Mouse (Mus musculus) heart, adult 9 months (tissue): ENCODE data around the gene AL731706.1.
A peak's percentile ranks its signal among the peaks of the same experiment; 100 is the strongest.
"Not testable (repeated sequence)": the region's sequence is repeated elsewhere in the genome, so short reads cannot be mapped to it uniquely, and the experiment has no call there.

Experiments
- DNase-seq, 2 experiments: peaks; one replicate each; pipeline ENCODE4 v3.0.0; 2022; ENCODE audit warnings: low spot score in 2 of 2

The AL731706.1 gene

DNA sequence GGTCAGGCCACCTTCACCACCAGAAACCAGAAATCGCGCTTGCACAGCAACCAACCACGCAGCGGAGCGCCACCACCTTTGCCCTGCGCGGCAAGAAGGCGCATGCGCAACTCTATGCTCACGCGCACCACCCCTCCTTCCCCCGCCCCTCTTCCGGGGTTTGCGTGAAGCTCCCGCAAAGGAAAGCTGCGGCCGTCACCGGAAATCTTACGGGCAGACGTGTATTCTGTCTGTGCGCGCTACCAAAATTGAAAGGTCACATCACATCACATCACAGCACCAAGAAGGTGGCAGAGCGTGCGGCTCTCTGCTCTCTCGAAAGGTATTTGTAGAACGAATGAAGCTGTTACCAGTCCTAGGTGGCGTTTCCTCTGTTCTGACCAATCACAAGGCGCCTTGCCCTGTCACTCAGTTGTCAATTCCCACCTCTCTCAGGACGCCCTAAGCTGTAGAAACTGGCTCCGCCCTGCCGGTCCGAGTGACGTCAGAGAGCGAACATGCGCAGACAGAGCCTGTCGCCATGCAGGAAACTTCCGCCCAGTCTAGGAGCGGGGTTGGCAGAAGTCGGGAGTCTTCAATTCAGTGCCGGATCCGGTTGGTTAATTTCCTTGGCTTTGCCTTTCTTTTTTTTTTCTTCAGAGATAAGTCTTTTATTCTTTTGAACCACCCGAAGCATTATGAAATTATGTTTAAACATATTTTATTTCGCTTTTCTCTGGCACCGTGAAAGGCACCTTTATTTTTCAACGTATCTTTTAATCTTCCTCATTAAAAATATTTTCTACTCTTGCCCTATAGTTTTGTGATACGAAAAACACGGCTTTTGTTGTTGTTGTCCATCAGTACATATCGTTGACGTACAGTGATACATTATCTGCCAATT lies at the start of gene AL731706.1, which contains the start of the genes Slx4ip and Mkks:
Gene AL731706.1, minus strand, starts transcription at position 322 of the 883 bp plus-strand sequence.
Gene Slx4ip, plus strand, starts transcription at position 151 of the 883 bp plus-strand sequence.
Gene Mkks, minus strand, starts transcription at position 322 of the 883 bp plus-strand sequence.
- DNase-seq: peak; percentile 100

DNA sequence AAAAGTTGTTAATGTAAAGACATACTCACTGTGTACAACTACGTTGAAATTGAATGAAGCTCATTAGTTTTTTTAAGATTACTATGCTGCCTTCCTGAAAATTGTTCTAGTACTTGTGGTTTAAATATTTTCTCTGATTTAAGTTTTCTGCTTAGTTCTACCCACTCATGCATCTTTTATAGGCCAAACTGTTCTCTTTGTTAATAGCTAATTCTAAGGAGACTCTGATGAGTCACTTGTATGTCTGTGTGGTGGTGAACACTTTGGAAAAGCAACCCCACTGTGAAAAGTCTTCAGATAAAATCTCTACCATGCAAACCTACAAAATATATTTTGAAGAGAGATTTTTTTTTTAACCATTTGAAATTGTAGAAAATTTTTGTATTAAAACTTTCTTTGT lies 47.1 kb upstream of the AL731706.1 start:
- no peak for DNase-seq

DNA sequence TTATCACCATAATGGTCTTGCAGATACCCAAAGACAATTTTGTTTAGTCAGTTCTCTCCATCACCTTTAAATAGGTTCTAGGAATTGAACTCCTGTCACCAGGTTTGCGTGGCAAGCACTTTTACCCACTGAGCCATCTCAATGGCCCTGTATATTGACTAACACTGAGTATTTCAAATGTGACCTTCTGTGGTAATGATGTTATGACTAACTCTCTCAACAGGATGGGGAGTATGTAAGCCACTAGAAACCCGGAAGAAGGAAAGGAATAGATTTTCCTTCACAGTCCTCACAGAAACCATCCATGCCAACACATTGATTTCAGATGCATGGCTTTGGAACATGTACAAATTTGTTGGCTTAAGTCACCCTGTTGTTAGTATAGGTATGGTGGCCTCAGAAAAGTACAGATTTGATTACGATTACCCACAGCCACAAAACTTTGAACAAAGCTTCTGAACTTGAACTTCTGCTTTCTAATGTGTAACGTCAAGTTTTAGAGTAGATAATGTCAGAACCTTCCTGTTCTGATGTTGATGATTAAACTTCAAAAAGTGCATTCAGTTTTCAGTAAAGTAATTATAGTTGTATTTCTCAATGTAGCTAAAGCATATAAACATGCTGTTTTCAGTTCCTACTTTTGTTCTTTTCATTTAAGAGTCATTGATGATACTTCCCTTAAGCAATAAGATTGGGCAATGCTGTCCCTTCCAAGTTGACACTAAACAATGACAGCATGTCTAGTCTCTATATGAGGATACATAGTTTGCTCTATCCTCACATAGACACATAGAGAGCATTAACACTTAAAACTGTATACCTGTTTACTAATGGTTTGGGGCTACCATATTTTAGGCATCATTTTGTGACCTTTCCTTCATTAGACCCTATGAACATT lies 45.5 kb upstream of the AL731706.1 start:
- DNase-seq: peak in 1 of 2 experiments; percentile 12

DNA sequence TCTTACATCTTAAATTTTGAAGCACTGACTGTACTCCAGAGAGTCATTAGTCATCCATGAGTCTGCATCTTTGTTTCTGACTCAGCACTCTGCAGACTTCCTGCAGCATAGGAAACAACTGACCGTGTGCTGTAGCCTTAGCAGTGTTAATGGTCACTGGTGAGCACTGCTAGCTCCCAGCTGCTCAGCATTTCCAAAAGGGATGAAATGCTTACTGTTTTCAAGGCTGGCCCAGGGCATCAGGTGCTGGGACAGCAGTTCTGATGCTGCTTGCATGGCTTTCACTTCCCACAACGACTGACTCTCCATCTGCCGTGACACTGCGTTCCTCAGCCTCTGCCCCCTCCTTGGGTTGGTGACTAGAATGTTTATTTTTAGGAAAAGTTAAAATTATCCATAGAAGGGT lies 29.8 kb upstream of the AL731706.1 start:
- peak; percentile 16 to 21 for DNase-seq

- DNase-seq: no peak
Measured at GRCm38 (mm10) chr2:136920257-136920993, 29.2 kb upstream of the AL731706.1 start.

- no peak for DNase-seq
Measured at GRCm38 (mm10) chr2:136919433-136919832, 28.2 kb upstream of the AL731706.1 start.

DNA sequence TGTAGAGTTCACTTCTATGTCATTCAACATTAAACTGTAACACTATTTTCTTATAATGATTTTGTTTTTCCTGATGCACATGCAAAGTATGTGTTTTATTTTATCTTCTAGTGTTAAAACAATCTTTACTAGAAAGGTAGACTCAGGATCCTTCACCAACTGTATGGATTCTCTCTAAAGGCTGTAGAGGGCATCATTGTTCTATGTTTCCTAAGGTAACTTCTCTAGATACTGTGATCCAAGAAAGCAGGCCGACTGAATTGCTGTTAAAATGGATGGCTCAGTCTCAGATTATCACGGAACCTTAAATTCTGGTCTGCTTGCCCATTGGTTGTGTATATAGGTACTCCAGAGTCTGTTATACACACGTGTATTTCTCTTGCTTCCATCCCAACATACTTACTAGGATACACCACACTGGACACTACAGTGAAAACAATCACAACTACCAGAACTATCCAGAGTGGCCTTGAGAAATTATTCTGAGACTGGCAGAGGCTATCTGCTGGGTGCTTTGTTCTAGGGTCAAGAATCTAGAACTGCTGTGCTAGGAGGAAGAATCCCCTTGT lies 23.2 kb upstream of the AL731706.1 start:
- no peak for DNase-seq

GRCm38 (mm10) chr2:136913021-136913420 lies 21.8 kb upstream of the AL731706.1 start:
- DNase-seq: no peak

GRCm38 (mm10) chr2:136911958-136912411 lies 20.8 kb upstream of the AL731706.1 start:
- DNase-seq: peak; percentile 22 to 49

- DNase-seq: no peak
Measured at GRCm38 (mm10) chr2:136909298-136909697, 18.1 kb upstream of the AL731706.1 start.

GRCm38 (mm10) chr2:136908596-136908995 lies 17.4 kb upstream of the AL731706.1 start:
- DNase-seq: no peak

GRCm38 (mm10) chr2:136896131-136896530 lies 4.9 kb upstream of the AL731706.1 start:
- DNase-seq: no peak

- DNase-seq: no peak
Measured at GRCm38 (mm10) chr2:136894494-136894893, 3.3 kb upstream of the AL731706.1 start.

DNA sequence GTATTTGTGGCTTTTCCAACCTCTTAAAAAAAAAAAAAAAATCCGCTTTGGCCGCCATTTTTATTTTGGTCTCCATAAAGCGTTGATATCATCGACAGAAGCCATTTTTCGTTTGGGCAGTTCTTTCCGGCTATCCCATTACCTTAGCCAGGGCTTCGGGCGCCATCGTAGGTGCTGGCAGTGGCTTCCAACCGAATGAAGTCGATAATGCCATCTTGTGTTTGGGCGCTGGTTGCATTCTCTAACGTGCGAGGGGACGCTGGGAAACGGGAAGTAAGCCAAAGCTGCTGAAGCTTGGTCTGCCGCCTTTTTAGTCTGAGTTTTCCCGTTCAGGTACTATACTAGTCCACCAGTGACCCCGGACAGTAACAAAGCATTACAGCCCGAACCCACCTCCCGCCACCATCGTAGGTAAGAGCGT lies 772 bp upstream of the AL731706.1 start:
- peak; percentile 95 to 99 for DNase-seq

GRCm38 (mm10) chr2:136890716-136891067 lies 497 bp downstream of the AL731706.1 start:
- DNase-seq: not testable (repeated sequence)

GRCm38 (mm10) chr2:136886846-136887245 lies 4.3 kb downstream of the AL731706.1 start:
- DNase-seq: no peak

- no peak for DNase-seq
Measured at GRCm38 (mm10) chr2:136885579-136885978, 5.6 kb downstream of the AL731706.1 start, which contains the start of gene AL731706.2. TSS of gene AL731706.2 (minus strand) at chr2:136885679.

DNA sequence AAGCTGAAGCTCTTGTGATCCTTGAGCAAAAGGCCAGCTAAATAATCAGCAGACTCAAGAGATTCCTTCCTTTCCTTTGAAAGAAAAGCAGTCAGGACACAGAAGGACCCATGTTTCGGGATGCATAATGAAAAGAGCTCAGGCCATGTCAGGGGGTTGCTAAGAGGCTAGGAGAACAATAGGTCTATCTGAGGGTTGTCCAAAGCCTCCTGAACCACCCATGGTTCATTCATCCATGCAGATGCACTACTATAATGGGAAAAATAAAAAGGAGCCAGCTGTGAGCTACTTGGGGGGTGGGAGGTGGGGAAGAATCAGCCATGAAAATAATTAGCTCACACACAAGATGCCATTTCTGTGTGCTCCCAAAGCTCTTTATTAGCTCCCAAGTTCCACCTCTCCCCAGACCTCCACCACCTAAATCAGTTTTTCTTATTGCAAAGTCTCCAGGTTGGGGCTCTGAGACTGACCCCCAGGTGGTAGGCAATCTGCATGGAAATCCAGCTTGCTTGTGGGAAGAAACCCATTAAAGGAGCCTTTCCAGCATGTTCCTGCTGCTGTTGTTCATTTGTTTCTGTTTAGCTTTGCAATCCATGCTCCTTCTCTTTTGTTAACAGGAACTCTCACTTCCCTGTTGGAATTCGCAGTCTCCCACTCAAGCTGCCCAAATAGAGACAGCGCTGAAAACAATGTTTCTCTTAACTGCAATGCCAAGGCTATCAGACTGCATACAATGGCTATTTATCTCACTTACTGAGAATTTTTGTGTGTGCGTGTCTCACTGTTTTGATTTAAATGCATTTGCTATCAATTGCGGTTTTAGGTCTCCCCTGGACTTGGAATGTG lies 36.4 kb downstream of the AL731706.1 start:
- no peak for DNase-seq

- DNase-seq: no peak
Measured at GRCm38 (mm10) chr2:136850366-136850765, 40.8 kb downstream of the AL731706.1 start.

DNA sequence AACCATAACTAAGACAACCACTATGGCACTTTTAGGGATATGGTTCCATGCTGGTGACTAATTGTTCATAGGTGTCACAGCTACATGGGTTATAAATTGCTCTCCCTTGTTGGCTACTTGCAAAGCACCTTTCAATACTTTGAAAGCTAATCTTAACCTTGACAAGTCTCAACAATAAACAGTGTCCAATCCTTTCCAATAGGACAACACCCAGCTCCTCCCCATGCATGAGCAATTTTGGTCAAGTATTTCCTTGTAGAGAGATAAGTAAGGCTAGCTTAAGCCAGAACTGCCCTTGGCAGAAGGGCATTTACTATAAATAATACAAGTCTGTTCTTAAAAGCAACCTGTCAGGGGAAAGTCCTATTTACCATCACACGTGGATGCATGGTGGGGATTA lies 53.2 kb downstream of the AL731706.1 start:
- peak; percentile 15 to 31 for DNase-seq
